Mouse (Mus musculus): ENCODE results near the gene Clec4g. TPM values are rescaled to one million over a fixed set of nuclear protein-coding genes. Genes with fewer than 3 reads are reported as not detected.

Gene Clec4g
- polyA plus RNA-seq, 1 experiment, result not detected

DNA sequence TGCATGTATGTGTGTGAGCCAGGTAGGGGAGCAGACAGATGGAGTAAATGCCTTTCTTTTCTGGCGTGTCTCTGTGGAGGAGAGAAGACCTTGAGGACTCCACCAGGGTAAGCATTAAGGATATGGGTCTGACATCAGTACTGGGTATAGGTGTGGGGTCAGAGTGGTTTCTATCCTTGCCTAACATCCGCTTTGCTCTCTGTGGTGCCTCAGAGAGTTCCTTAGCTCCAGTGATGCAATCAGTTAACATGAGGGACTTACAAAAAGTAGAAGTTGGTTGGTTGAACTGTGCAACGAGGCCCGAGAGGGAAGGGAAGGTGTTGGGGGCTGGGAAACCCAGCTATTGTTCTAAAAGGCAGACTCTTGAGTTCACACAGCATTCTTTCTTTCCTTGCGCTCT lies 56.0 kb downstream of the Clec4g start:
- DNase-seq, result no peak
- Histone ChIP-seq H3K4me1 (ENCODE audit: control insufficient read depth, insufficient read depth, low read length) (no peaks in the 10 kb centered on the region), H3K27me3 (ENCODE audit: control insufficient read depth, insufficient read depth, low read length) (no peaks in the 10 kb centered on the region), H3K4me3 (replicated peaks; ENCODE audit: insufficient read depth, low read depth, low read length) (no peak overlapping the region), H3K27ac (ENCODE audit: insufficient read depth, low read length) (no peak overlapping the region)
- TF ChIP-seq POLR2A (IDR thresholded peaks at IDR 0.05; ENCODE audit: borderline replicate concordance, insufficient read depth, low read length) (no peak), CTCF (IDR thresholded peaks at IDR 0.05; ENCODE audit: borderline replicate concordance, insufficient read depth, low read depth, low read length) (no peak)
- 50% methylated on average over 5 of the region's 5 CpGs for WGBS

DNA sequence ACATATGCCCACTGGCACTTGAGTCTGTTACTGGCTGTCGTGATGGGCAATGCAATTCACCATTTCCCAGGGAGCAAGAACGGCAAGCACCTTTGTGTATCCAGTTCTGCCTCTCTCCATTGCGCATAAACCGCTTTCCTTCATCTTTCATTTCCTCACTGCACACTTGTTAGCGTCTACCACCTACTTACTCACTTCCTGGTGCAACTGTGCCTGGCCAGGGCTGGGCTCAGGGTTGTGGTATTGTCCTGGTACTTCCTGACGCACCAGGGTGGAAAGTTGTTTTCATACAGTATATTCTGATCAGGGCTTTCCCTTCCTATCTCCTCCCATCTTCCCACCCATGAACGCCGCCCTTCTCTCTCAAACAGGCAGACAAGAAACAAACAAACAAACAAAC lies 59.6 kb downstream of the Clec4g start:
- no peak overlapping the region for H3K27ac ChIP-seq (ENCODE audit: insufficient read depth, low read length)
- no peak for TF ChIP-seq CTCF (IDR thresholded peaks at IDR 0.05; ENCODE audit: borderline replicate concordance, insufficient read depth, low read depth, low read length)
- TF ChIP-seq POLR2A (IDR thresholded peaks at IDR 0.05; ENCODE audit: borderline replicate concordance, insufficient read depth, low read length), result no peak
- 79% methylated on average over 8 of the region's 8 CpGs for WGBS
- no peaks in the 10 kb centered on the region; the same call in 1 of the 2 replicates for H3K27me3 ChIP-seq (ENCODE audit: control insufficient read depth, insufficient read depth, low read length)
- no peak for DNase-seq
- no peak overlapping the region for H3K4me3 ChIP-seq (replicated peaks; ENCODE audit: insufficient read depth, low read depth, low read length)
- H3K4me1 ChIP-seq (ENCODE audit: control insufficient read depth, insufficient read depth, low read length), result no peaks in the 10 kb centered on the region

Other genes starting within 250 kb of the Clec4g start
- gene Tex45, start 249.8 kb downstream of the Clec4g start, polyA plus RNA-seq (2012; rRNA removed), result 0.08 and 0.26 TPM in 2 replicates
- 47.2 and 49.6 TPM in 2 replicates for gene Zfp358, start 227.5 kb downstream of the Clec4g start, polyA plus RNA-seq (2012; rRNA removed)
- 295 and 322 TPM in 2 replicates for gene Mcoln1, start 220.2 kb downstream of the Clec4g start, polyA plus RNA-seq (2012; rRNA removed)
- 80.0 and 83.9 TPM in 2 replicates for gene Pnpla6, start 205.3 kb downstream of the Clec4g start, polyA plus RNA-seq (2012; rRNA removed)
- 0.28 and 0.30 TPM in 2 replicates for gene C330021F23Rik, start 152.7 kb downstream of the Clec4g start, polyA plus RNA-seq (2012; rRNA removed)
- gene Camsap3, start 133.4 kb downstream of the Clec4g start, polyA plus RNA-seq (2012; rRNA removed), result 31.4 and 32.1 TPM in 2 replicates
- 63.5 and 71.7 TPM in 2 replicates for gene Xab2, start 99.3 kb downstream of the Clec4g start, polyA plus RNA-seq (2012; rRNA removed)
- gene Pet100, start 99.1 kb downstream of the Clec4g start, polyA plus RNA-seq (2012; rRNA removed), result 65.3 and 65.4 TPM in 2 replicates
- 2,128 and 2,417 TPM in 2 replicates for gene Pcp2, start 95.1 kb downstream of the Clec4g start, polyA plus RNA-seq (2012; rRNA removed)
- gene Stxbp2, start 89.7 kb downstream of the Clec4g start, polyA plus RNA-seq (2012; rRNA removed), result 204 and 217 TPM in 2 replicates
- gene Retn, start 64.9 kb downstream of the Clec4g start, polyA plus RNA-seq (2012; rRNA removed), result 0.32 and 0.46 TPM in 2 replicates
- 0.51 and 0.61 TPM in 2 replicates for gene Mcemp1, start 54.9 kb downstream of the Clec4g start, polyA plus RNA-seq (2012; rRNA removed)
- 40.0 and 46.6 TPM in 2 replicates for gene Fcor, start 48.3 kb downstream of the Clec4g start, polyA plus RNA-seq (2012; rRNA removed)
- 50.2 and 56.0 TPM in 2 replicates for gene Trappc5, start 44.4 kb downstream of the Clec4g start, polyA plus RNA-seq (2012; rRNA removed)
- 0.47 and 0.82 TPM in 2 replicates for gene Fcer2a, start 26.5 kb downstream of the Clec4g start, polyA plus RNA-seq (2012; rRNA removed)
- gene Cd209a, start 28.3 kb upstream of the Clec4g start, polyA plus RNA-seq (2012; rRNA removed), result 0.18 TPM in 1 of 2 replicates, not detected in the other
- gene Cd209e, start 133.7 kb upstream of the Clec4g start, polyA plus RNA-seq (2012; rRNA removed), result not detected in 2 replicates
- not detected in 2 replicates for gene Cd209d, start 157.9 kb upstream of the Clec4g start, polyA plus RNA-seq (2012; rRNA removed)
- 0.08 TPM in 1 of 2 replicates, not detected in the other for gene Cd209b, start 206.2 kb upstream of the Clec4g start, polyA plus RNA-seq (2012; rRNA removed)
- 0.08 and 0.14 TPM in 2 replicates for gene Cd209c, start 234.1 kb upstream of the Clec4g start, polyA plus RNA-seq (2012; rRNA removed)

Data from cerebellum, adult 2 months (tissue).